Mouse (Mus musculus) CH12.LX (cell line): Measurements from ENCODE around the gene Manbal. TPM values are rescaled to one million over a fixed set of nuclear protein-coding genes. Genes with fewer than 3 reads are reported as not detected.

ENCODE experiments used
- DNase-seq: peaks from one replicate; pipeline ENCODE4 v3.0.0-alpha.2; 2013; ENCODE audit errors: extremely low read depth
- H3K27ac ChIP-seq: 2 replicates; pipeline ENCODE4 v1.5.1; 2012; ENCODE audit warnings: low read depth, mild to moderate bottlenecking, control low read depth, moderate library complexity; ENCODE audit not compliant: insufficient read depth
- H3K27me3 ChIP-seq: replicated peaks from 2 replicates; pipeline ENCODE3; 2012; ENCODE audit warnings: inconsistent platforms
- H3K36me3 ChIP-seq, 2 experiments: replicated peaks in 1 of 2; 2 replicates each; pipeline versions ENCODE3 to v1.6.1; 2012; ENCODE audit warnings: inconsistent platforms in 1 of 2, low read length in 1 of 2, mild to moderate bottlenecking in 1 of 2, mixed read lengths in 1 of 2, moderate library complexity in 1 of 2; ENCODE audit not compliant: control insufficient read depth in 1 of 2, insufficient read depth in 1 of 2
- H3K4me1 ChIP-seq, 2 experiments: 2 replicates each; pipeline ENCODE4 v1.6.1; 2012; ENCODE audit warnings: inconsistent platforms in 1 of 2, moderate library complexity in 1 of 2; ENCODE audit not compliant: insufficient read depth in 2 of 2, control insufficient read depth in 1 of 2
- H3K4me2 ChIP-seq: 2 replicates; pipeline ENCODE4 v1.6.1; 2012; ENCODE audit warnings: low read depth, mild to moderate bottlenecking, control low read depth; ENCODE audit not compliant: poor library complexity, insufficient read depth, severe bottlenecking
- H3K4me3 ChIP-seq, 3 experiments: fragments of 150-350 bp in 1 of 3; sonication (generic) in 1 of 3; replicated peaks in 1 of 3; 2 replicates each; pipeline versions ENCODE3 to v1.5.1; 2011 to 2012; ENCODE audit warnings: low read depth in 2 of 3, low read length in 2 of 3, mild to moderate bottlenecking in 2 of 3, moderate library complexity in 2 of 3, control low read depth in 1 of 3, improper control_type of control experiment in 1 of 3, inconsistent platforms in 1 of 3, mixed read lengths in 1 of 3; ENCODE audit not compliant: poor library complexity in 1 of 3
- H3K79me2 ChIP-seq: replicated peaks from 2 replicates; pipeline ENCODE4 v1.6.1; 2012; ENCODE audit warnings: mild to moderate bottlenecking, moderate library complexity; ENCODE audit not compliant: control insufficient read depth, poor library complexity, insufficient read depth, severe bottlenecking; ENCODE audit errors: extremely low read depth
- H3K9ac ChIP-seq: 2 replicates; pipeline ENCODE4 v1.6.1; 2012; ENCODE audit warnings: low read depth, mild to moderate bottlenecking, control low read depth, moderate library complexity; ENCODE audit not compliant: insufficient read depth
- H3K9me3 ChIP-seq: replicated peaks from 2 replicates; pipeline ENCODE3; 2012; ENCODE audit warnings: low read length, inconsistent platforms, mixed read lengths
- CHD1 ChIP-seq: IDR thresholded peaks from 2 replicates; pipeline ENCODE4 v1.6.1; 2012; ENCODE audit warnings: low read depth, low read length, improper control_type of control experiment, inconsistent platforms
- CHD2 ChIP-seq: IDR thresholded peaks from 2 replicates; pipeline ENCODE4 v1.6.1; 2011; ENCODE audit warnings: low read length, improper control_type of control experiment
- E2F4 ChIP-seq: IDR thresholded peaks from 2 replicates; pipeline ENCODE4 v1.6.1; 2011; ENCODE audit warnings: low read depth, low read length, improper control_type of control experiment; ENCODE audit not compliant: insufficient replicate concordance
- GABPA ChIP-seq: IDR thresholded peaks from 2 replicates; pipeline ENCODE4 v1.6.1; 2012; ENCODE audit warnings: low read depth, low read length, improper control_type of control experiment, inconsistent platforms; ENCODE audit not compliant: insufficient replicate concordance
- HCFC1 ChIP-seq: IDR thresholded peaks from 2 replicates; pipeline ENCODE4 v1.6.1; 2012; ENCODE audit warnings: low read depth, mild to moderate bottlenecking, inconsistent platforms, low read length, improper control_type of control experiment
- MAFK ChIP-seq: IDR thresholded peaks from 2 replicates; pipeline ENCODE4 v1.6.1; 2011; ENCODE audit warnings: low read length, improper control_type of control experiment; ENCODE audit not compliant: insufficient replicate concordance
- NRF1 ChIP-seq: IDR thresholded peaks from 2 replicates; pipeline ENCODE4 v1.6.1; 2014; ENCODE audit warnings: low read depth, mild to moderate bottlenecking, inconsistent platforms, low read length, improper control_type of control experiment, moderate library complexity
- PAX5 ChIP-seq: IDR thresholded peaks from 2 replicates; pipeline ENCODE4 v1.6.1; 2012; ENCODE audit warnings: low read length, inconsistent platforms, mixed read lengths
- POLR2AphosphoS2 ChIP-seq: IDR thresholded peaks from 2 replicates; pipeline ENCODE4 v1.6.1; 2011; ENCODE audit warnings: low read depth, low read length, improper control_type of control experiment
- RAD21 ChIP-seq: IDR thresholded peaks from 2 replicates; pipeline ENCODE4 v1.6.1; 2011; ENCODE audit warnings: low read depth, mild to moderate bottlenecking, low read length, improper control_type of control experiment, moderate library complexity
- SMC3 ChIP-seq: IDR thresholded peaks from 2 replicates; pipeline ENCODE4 v1.6.1; 2011; ENCODE audit warnings: low read depth, low read length, improper control_type of control experiment
- dilution Hi-C: fragments of 300-500 bp; cut with MboI; formaldehyde crosslinking; loops from 2 replicates; pipeline ENCODE4 v1.14.3; 2020; ENCODE audit warnings: low sequenced_read_pairs; ENCODE audit not compliant: extremely low pct_unique_long_range_greater_than_20kb, extremely low pct_ligation_motif_present
- in situ Hi-C: fragments of 300-500 bp; cut with MboI; formaldehyde crosslinking; loops from 3 replicates; pipeline ENCODE4 v1.14.3; 2019; ENCODE audit warnings: low sequenced_read_pairs, low pct_ligation_motif_present, low pct_unique_long_range_greater_than_20kb, mixed read lengths
- polyA plus RNA-seq: library from polyadenylated mRNA; unstranded; fragments of >175 nt; gene quantifications from 2 replicates; pipeline ENCODE4 v1.2.1, GENCODE M21; 2012; ENCODE audit warnings: low read depth; ENCODE audit not compliant: insufficient read length
- total RNA-seq, 2 experiments: library from RNA; depleted of rRNA; stranded (reverse); fragments of 300-350 nt in 1 of 2; fragments of >200 nt in 1 of 2; gene quantifications; 2 replicates each; pipeline ENCODE4 v1.2.3; 2012 to 2014

Gene Manbal
- total and polyA plus RNA-seq, 3 experiments, result 13.7 to 29.4 (median 17.0) TPM

DNA sequence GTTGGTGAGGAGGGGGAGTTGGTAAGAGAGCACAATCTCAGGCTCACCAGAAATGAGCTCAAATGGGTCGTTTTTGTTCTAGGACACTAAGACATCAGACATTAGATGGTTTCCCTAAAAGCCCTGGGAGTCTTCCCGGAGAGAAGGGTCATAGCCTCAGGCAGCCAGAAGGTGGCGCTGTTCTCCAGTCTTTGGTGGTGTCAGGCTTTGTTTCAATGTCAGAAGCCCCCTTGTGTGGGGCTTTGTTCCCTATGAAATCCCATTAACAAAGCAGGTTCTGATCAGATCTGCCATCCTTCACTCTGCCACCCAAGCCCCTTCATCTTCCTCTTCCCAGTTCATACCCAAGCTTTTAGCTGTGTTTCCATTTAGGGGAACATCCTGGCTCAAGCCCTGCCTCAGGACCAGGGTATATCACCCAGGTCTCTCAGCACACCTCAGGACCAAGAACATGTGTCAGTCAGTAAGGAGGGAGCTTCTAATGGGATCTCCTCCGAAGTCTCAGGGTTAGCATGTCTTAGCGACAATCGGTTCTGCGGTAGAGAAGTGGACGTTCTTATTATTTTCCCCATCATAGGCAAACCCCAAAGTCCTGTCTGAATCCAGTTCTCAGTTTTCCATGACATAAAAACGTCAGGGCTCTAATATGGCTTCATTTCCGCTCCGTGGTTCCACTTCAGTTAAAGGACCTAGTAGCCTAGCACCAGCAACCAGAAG is 25.7 kb upstream of the Manbal start (continued):
- TF ChIP-seq RAD21 (peak; percentile 97), NRF1 (no peak)

DNA sequence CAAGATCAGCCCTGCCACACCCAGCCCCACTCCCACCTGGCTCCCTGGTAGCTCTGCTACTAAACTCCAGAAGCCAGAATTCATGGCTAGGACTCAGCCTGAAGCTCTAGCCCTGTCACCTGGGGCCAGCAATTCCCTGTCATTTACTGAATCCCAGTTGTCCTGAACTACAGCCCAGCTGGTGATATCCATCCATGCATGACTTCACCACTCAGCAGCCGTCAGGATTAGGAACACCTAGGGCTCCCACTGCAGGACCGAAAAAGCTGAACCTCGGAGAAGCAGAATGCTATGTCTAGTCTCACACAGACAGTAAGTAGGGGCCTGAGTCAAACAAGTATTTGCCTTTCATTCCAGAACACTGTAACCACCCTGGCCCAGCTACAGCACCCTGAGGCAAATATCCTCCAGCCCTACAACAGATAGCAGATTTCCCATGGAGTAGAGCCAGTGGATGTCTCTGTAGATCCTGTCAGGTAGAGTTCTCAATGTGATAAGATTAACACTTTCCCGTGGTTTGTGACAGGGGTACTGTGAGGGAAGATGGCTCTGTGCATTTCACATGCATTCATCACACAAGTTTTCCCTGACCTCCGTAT is 25.0 kb upstream of the Manbal start:
- H3K27me3 ChIP-seq, result peaks cover 57% of the 10 kb centered on the region
- dilution Hi-C loops, result no loop called here
- in situ Hi-C loops, result loop anchor here (5.0 kb wide), 1 partner anchor 230 kb away; the partner anchor contains the start of gene Blcap
- peaks cover 0 to 3% of the 10 kb centered on the region in 2 experiments; a peak in 2 of 4 replicates for H3K4me1 ChIP-seq
- no peak overlapping the region for H3K27ac ChIP-seq
- no peaks in the 10 kb centered on the region for H3K36me3 ChIP-seq
- H3K4me2 ChIP-seq, result no peak overlapping the region
- H3K9me3 ChIP-seq, result no peaks in the 10 kb centered on the region
- no peak for DNase-seq
- TF ChIP-seq PAX5 (no peak), MAFK (no peak), HCFC1 (no peak), E2F4 (no peak), RAD21 (no peak), POLR2AphosphoS2 (no peak)
- no peak overlapping the region for H3K9ac ChIP-seq
- H3K79me2 ChIP-seq, result no peaks in the 10 kb centered on the region
- no peak overlapping the region for H3K4me3 ChIP-seq

GRCm38 (mm10) chr2:157343337-157343736 is 24.1 kb upstream of the Manbal start:
- peaks cover 64% of the 10 kb centered on the region for H3K27me3 ChIP-seq
- H3K9ac ChIP-seq, result no peak overlapping the region
- no peak overlapping the region for H3K4me3 ChIP-seq
- TF ChIP-seq NRF1, result no peak
- TF ChIP-seq CHD1, result no peak
- TF ChIP-seq SMC3, result no peak
- no peak for TF ChIP-seq GABPA
- no peak for TF ChIP-seq CHD2
- no peak for DNase-seq
- in situ Hi-C loops (loop anchor here (5.0 kb wide), 1 partner anchor 229 kb away; the partner anchor contains the start of gene Blcap), dilution Hi-C loops (no loop called here)
- no peaks in the 10 kb centered on the region for H3K36me3 ChIP-seq
- no peak overlapping the region for H3K4me2 ChIP-seq
- H3K4me1 ChIP-seq, result peaks cover 0 to 3% of the 10 kb centered on the region in 2 experiments; a peak in 2 of 4 replicates
- H3K9me3 ChIP-seq, result no peaks in the 10 kb centered on the region
- no peak overlapping the region for H3K27ac ChIP-seq
- no peaks in the 10 kb centered on the region for H3K79me2 ChIP-seq
